Mouse (Mus musculus): ENCODE measurements around the gene Smarcb1. TPM values are rescaled to one million over a fixed set of nuclear protein-coding genes. Genes with fewer than 3 reads are reported as not detected.
"Not testable (repeated sequence)": the region's sequence is repeated elsewhere in the genome, so short reads cannot be mapped to it uniquely, and the experiment has no call there.

Smarcb1 gene
- polyA plus RNA-seq, 1 experiment: 82.1 TPM

DNA sequence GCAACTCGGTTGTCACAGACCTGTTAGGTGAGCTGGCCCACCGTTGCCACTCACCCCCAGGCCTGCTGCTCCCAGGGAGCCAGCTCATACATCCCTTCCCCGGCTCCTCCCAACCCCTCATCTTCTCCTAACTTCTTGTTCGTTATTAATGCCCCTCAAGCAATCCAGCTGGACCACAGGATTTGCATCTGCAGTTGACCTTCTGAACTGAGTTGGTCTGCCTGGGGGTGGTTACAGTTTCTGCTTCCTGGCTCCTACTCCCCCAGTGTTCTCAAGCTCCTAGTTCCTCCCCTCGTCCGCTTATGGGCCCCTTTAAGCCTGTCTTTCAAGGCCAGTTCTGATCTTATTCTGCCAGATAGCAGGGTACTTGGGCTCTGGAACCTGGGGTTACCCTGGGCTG is 26.8 kb downstream of the Smarcb1 start:
- no peak for DNase-seq (ENCODE audit: extremely low spot score in 1 of 2, low spot score in 1 of 2)

GRCm38 (mm10) chr10:75893089-75893750 is 28.2 kb downstream of the Smarcb1 start, which contains the start of gene Derl3:
Derl3 (plus strand) TSS chr10:75893413.
- DNase-seq (ENCODE audit: extremely low spot score in 1 of 2, low spot score in 1 of 2): peak; percentile 97

DNA sequence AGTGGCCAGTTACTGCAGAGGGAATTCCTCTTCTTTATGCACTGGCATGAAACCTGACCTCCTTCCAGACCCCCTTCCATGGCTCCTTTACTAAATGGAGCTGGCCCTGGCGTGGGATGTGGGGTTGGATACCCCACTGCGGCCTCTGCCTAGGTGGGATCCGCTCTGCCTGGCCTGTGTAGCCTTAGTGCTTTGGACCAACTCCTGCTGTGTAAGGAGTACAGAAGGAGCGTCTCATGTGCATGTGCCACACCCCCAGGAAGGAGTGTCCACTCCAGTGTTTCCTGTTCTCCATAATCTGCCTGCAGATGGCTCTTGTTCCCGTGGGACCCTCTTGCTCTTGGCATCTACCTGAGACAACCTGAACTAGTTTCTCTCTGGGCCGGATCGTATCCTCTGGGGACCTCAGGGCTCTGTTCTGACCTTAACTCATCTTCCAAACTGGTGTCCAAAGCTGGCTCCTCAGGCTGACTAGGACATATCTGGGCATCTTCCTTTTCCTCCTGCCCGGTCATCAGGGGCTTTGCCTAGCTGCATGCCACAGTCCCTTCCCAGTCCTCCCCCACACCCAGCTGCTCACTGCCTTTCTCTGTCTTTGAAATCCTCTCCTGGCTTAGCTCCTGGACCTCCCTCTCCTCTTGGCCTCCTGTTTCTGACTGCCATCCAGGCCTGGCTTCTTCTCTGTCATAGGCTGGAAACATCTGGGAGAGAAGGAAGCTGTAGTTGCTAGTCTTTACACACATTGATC is 31.8 kb downstream of the Smarcb1 start:
- no peak for DNase-seq (ENCODE audit: extremely low spot score in 1 of 2, low spot score in 1 of 2)

DNA sequence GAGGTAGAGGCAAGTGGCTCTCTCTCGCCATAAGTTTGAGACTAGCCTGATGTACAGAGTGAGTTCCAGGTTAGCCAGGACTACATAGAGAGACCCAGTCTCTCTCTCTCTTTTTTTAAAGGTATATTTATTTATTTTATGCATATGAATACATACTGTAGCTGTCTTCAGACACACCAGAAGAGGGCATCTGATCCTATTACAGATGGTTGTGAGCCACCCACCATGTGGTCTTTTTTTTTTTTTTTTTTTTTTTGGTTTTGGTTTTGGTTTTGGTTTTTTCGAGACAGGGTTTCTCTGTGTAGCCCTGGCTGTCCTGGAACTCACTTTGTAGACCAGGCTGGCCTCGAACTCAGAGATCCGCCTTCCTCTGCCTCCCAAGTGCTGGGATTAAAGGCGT is 33.9 kb downstream of the Smarcb1 start:
- not testable (repeated sequence) for DNase-seq (ENCODE audit: extremely low spot score in 1 of 2, low spot score in 1 of 2)

GRCm38 (mm10) chr10:75884742-75885141 is 36.7 kb downstream of the Smarcb1 start:
- DNase-seq (ENCODE audit: extremely low spot score in 1 of 2, low spot score in 1 of 2): no peak

GRCm38 (mm10) chr10:75883232-75883552 is 38.2 kb downstream of the Smarcb1 start:
- DNase-seq (ENCODE audit: extremely low spot score in 1 of 2, low spot score in 1 of 2): peak; percentile 81 to 91

DNA sequence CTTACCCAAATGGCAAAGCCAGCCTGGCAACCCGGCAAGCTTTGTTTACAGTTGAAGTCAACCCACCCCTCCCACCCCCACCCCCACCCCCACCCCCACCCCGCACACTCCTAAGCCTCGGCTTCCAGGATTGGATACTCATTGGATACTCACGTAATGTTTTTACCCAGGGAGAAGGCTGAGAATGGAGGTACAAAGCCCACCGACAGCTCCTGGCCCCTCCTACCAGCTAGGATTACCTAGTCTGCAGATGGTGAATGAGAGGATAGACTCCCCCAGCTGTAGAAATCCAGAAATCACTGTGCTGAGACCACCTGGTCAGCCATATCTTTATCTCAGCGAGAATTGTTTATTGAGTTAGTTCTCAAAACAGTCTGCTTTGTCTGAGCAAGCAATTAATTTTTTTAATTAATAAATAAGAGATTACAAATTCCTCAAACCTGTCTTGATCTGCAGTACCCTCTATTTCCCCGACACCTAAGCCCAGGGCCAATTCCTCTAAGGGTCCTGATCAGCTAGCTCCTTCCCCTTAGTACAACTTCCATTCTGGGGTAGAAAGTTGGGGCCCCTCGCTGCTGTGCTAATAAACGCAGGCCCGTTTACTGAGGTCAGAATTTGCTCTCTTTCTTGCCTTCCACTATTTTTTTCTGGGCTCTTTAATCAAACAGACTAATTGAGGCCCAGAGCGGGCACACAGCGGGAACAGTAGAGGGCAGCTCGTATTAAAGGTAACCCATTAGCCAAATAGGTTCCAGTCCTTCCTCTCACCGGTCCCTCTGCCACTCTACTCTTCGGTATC is 38.8 kb downstream of the Smarcb1 start:
- DNase-seq (ENCODE audit: extremely low spot score in 1 of 2, low spot score in 1 of 2): no peak

- DNase-seq (ENCODE audit: extremely low spot score in 1 of 2, low spot score in 1 of 2): no peak
Measured at GRCm38 (mm10) chr10:75881578-75882432, 39.6 kb downstream of the Smarcb1 start.

DNA sequence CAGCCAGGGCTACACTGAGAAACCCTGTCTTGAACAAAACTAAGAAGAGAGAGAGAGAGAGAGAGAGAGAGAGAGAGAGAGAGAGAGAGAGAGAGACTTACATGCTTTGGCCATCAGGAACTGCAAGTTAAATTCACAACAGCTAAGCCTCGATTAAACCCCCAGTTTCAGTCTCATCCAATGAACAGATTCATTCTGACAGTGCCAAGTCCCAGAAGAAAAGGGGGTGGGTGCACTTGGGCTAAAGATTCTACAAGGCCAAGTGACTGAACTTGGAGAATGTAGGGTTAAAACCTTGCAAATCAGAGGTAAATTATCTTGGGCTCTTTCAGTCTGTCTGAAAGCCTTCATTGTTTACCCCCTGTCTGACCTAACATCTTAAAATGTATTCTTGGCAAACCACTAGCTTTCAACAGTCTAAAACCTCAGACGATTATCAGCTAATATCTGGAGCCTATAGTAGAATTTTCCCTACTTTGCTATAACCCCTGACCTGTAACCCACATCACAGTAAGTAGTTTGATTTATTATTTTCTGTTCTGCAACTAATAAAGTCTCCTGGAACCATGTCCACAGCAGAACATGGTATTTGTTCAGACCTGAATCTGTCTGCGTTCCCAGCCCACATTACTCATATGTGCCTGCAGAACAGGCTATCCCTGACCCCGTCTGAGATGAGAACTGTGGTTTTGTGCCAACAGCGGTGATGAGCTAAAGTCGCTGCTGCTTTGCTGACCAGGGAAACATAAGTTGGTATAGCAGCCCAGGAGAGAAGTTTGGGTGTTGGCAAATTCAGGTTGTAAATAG is 40.4 kb downstream of the Smarcb1 start:
- no peak for DNase-seq (ENCODE audit: extremely low spot score in 1 of 2, low spot score in 1 of 2)

DNA sequence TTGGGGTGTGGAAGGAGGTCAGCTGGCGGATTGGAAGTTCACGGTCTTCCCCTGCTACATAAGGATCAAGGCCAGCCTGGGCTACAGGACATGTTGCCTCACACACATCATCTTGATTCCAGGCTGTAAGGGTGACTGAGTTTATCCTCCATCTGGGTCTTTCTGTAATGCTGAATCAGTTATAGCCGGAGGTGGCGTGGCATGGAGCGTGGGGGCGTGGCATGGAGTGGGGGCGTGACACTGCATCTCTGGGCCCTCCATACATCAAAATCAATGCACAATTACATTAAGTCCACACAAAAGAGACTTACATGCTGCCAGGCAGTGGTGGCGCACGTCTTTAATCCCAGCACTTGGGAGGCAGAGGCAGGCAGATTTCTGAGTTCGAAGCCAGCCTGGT is 41.1 kb downstream of the Smarcb1 start:
- DNase-seq (ENCODE audit: extremely low spot score in 1 of 2, low spot score in 1 of 2): no peak

- no peak for DNase-seq (ENCODE audit: extremely low spot score in 1 of 2, low spot score in 1 of 2)
Measured at GRCm38 (mm10) chr10:75878836-75879235, 42.6 kb downstream of the Smarcb1 start.

DNA sequence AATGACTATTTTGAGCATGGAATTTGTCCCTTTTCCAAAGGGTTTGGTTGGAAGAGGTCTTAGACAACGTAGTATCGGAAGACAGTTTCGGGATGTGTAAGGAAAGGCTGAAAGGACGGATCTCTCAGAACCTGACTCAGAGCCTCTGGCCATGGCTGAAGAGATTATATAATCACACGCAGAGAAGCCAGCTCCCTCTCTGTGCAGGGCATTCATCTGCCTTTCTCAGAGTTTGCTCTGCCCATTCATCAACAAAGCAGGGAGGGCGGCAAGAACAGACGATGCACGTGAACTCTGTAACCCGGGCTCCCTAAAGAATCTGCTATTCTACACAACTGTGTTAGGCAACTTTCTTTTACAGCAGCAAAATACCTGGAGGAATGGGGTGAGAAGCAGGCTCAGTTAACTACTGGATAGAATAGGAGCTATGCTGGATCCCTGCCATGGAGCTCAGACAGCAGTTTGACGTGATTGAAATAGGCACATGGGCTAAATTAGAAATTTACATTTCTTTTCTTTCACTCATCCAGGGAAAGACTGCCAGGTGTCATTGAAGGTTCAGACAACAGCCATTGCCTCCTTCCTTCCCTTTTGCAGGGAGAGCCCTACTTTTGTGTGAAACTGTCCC is 47.8 kb downstream of the Smarcb1 start:
- no peak for DNase-seq (ENCODE audit: extremely low spot score in 1 of 2, low spot score in 1 of 2)

DNA sequence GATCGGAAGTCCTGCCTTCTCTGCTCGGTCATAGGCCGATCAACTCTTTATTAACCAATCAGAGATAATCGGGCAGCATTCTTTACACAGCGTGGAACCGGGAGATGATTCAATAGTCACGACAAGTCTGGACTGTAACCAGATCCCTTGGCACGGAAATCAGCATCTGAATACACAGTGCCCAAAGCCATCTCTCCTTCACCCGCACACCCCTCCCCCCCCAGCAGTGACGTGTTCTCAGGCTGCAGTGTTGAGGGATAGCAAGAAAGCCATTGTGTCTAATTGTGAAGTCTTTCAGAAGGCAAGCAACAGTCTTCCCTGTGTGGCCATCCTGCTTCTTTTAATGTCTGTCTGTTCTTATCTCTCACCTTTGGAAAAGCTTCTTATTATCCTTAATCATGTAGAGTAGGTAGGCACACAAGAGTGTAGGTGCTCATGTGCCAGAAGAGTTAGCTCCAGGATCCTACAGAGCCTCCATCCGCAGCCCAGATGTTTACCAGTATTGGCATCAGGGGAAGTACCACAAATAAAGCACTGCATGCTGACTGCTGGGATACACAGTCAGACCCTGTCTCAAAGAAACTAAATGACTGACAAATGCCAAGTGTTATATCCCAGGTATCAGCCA is 48.4 kb downstream of the Smarcb1 start:
- DNase-seq (ENCODE audit: extremely low spot score in 1 of 2, low spot score in 1 of 2): peak; percentile 69 to 88

- no peak for DNase-seq (ENCODE audit: extremely low spot score in 1 of 2, low spot score in 1 of 2)
Measured at GRCm38 (mm10) chr10:75872025-75872914, 49.1 kb downstream of the Smarcb1 start.

DNA sequence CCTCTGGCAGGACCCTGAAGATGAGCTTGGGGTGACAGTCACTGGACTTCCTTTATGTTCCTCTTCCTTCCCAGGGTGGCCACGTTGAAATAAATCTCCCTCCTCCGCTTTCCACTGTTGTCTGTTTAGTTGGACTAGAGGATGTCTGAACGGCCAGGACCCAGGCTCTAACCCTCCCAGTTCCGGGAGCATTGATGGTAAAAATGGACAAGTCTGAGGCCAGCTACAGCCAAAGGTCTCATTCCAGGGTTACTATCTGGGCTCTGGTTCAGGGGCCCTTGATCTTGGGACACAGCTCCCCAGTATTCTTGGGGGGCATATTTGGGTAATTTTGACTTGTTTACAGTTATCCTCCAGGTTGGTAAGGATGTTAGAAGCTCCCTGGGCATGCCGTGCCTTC is 59.8 kb downstream of the Smarcb1 start:
- no peak for DNase-seq (ENCODE audit: extremely low spot score in 1 of 2, low spot score in 1 of 2)

DNA sequence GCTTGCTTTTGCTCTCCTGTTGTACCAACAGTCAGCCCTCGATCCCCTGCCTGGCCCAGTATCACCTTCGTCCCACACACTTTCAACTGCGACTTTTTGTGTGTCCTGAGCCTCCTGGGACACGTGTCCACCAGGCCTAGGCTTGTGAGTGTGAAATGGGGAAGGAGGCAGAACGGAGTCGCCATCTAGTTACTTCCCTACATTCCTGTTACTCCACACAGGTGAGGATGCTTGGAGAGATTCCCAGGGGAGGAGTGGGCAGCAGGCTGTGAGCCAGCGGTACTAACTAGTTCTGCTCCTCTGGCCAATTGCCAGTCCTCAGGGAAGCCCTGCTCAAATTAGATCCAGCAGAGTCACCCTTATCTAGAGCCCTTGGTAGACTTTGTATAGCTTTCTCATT is 60.7 kb downstream of the Smarcb1 start:
- DNase-seq (ENCODE audit: extremely low spot score in 1 of 2, low spot score in 1 of 2): peak in 1 of 2 experiments; percentile 21

DNA sequence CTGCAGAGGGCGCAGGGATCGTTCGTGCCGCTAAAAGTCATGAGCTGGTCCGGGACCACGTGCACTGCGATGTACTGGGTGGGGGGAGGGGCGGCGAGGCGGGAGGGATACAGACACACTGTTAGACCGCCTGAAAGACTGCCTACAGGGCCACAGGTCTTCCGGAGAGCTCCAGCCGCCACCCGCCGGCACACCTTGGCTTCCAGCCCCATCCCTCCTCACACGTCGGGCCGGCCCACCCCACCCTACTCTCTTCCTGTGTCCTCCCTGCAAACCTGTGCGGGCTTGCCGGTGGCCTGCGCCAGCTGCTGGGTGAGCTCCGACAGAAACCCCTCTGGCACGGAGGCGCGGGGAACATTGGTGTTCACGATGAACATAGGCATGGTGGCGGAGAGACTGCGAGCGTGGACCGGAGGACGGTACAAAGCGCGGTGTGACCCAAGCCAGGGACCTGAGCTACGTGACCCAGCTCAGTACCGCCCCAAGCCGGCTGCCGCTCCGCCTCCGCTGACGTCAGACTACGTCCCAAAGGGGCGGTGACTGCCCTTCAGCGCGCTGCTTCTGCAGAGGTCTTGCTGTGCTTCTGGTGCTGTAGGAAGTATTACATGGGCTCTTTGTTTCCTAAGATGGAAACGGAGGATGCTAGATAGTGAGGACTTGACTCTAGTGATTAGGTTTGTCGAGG is 61.5 kb downstream of the Smarcb1 start, which contains the start of gene Mif:
TSS of gene Mif (minus strand) at position 455 of the 685 bp plus-strand sequence.
- peak; percentile 72 to 86 for DNase-seq (ENCODE audit: extremely low spot score in 1 of 2, low spot score in 1 of 2)
